ENCODE assay signal across 24 mouse cellular contexts in the genomic region with DNA sequence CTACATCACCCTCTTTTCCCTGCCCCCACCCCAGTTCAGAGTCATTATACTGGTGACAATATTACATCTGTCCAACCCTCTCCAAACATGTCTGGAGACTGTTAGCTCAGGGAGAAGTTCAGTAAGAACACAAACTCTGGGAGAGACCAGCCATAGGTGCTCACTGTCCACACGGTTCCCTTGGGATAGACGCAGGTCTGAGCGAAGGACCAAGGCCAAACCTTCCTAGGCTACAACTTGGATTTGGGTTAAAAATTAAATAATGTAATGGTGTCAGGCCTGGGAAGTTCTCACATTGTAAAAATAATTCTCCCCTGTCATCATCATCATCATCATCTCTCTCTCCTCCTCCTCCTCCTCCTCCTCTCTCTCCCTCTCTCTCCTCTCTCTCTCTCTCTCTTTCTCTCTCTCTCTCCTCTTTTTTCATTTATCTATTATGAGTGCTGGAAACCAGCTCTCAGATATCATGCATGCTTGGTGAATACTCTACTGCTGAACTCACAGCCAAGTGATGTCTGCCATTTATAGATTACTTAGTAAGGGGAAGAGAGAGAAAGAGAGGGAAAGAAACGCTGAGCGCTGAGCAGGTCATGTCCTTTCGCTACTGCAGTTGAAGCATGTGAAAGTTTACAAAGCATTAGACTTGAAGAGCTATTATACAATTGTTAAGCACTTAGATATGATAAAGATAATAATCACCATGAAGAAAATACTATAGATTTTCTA.
DNase-seq lines count a peak whose midpoint lies in the region; ATAC-seq and TF ChIP-seq lines count a peak whose summit lies in the region.
"Had no signal": no experiment of that assay in that cellular context is flagged by ENCODE, and none has a peak within 500 bp of the region (broad histone marks: within the 10 kb centered on the region; RNA-seq: fewer than 3 reads in every experiment).

No protein-coding gene starts in this region.

- ATAC-seq in kidney, embryonic 15.5 days (replicated peaks; ENCODE audit: low FRiP score), result peak; percentile 69
- ATAC-seq: activated CD4-positive, CD25-positive, alpha-beta regulatory T cell, adult 4 months; CD4-positive, CD25-positive, alpha-beta regulatory T cell, adult 4 months; forebrain, embryonic 13.5 days; forebrain, embryonic 15.5 days; Patski had no signal

- no peak for TF ChIP-seq POLR2A in kidney, adult 2 months (IDR thresholded peaks at IDR 0.05; ENCODE audit: low read depth, low read length)

- H3K4me3 ChIP-seq in kidney, adult 2 months (ENCODE audit: insufficient read depth, low read depth, low read length), result no peak overlapping the region
- H3K4me3 ChIP-seq in kidney, embryonic 15.5 days (replicated peaks), result no peak overlapping the region
- H3K4me3 ChIP-seq: embryonic facial prominence, embryonic 10.5 days; embryonic facial prominence, embryonic 12.5 days; forebrain, embryonic 13.5 days; forebrain, embryonic 15.5 days had no signal

- no peaks in the 10 kb centered on the region for H3K27me3 ChIP-seq in kidney, adult 2 months (replicated peaks; ENCODE audit: control insufficient read depth, insufficient read depth, low read length)
- H3K27me3 ChIP-seq in kidney, embryonic 15.5 days, result no peaks in the 10 kb centered on the region
- H3K27me3 ChIP-seq: CH12.LX; embryonic facial prominence, embryonic 12.5 days; forebrain, embryonic 13.5 days; forebrain, embryonic 15.5 days had no signal

- no peak for TF ChIP-seq CTCF in kidney, adult 2 months (conservative IDR thresholded peaks at IDR 0.05; ENCODE audit: insufficient read depth, insufficient read length, low read depth, low read length)

- peak; percentile 43 for DNase-seq in heart, adult 11 months
- no peak for DNase-seq in heart, postnatal 36 days
- DNase-seq in kidney, adult 2 months, result peak; percentile 61
- DNase-seq in kidney, postnatal 25 days, result no peak
- DNase-seq in kidney, postnatal 14 days, result no peak
- DNase-seq: adrenal gland, adult 8-10 months; adrenal gland, postnatal 14 days; adrenal gland, postnatal 36 days; B cell, adult 2 months; cerebellum, adult 11-12 months; cerebellum, adult 2 months; cerebellum, adult 9-10 months; cerebellum, postnatal 10 days; cerebellum, postnatal 25 days had no signal

- intact Hi-C loops in heart, postnatal 36 days (cut with DNase I), result no loop called here

- no peaks in the 10 kb centered on the region for H3K9me3 ChIP-seq in kidney, embryonic 15.5 days (replicated peaks)
- H3K9me3 ChIP-seq: embryonic facial prominence, embryonic 10.5 days; embryonic facial prominence, embryonic 12.5 days; forebrain, embryonic 13.5 days; forebrain, embryonic 15.5 days; G1E had no signal

- peak overlapping the region; percentile 64 for H3K27ac ChIP-seq in kidney, adult 2 months (ENCODE audit: insufficient read depth, low read depth, low read length)
- H3K27ac ChIP-seq in kidney, embryonic 15.5 days, result peak overlapping the region; percentile 45; the same call in 1 of the 2 replicates
- H3K27ac ChIP-seq: embryonic facial prominence, embryonic 10.5 days; embryonic facial prominence, embryonic 12.5 days; forebrain, embryonic 13.5 days; forebrain, embryonic 15.5 days had no signal

- 55% methylated on average over 6 of the region's 6 CpGs for WGBS in kidney, adult 2 months
- 81% methylated on average over 6 of the region's 6 CpGs for WGBS in kidney, embryonic 15.5 days

- no peak overlapping the region for H3K4me2 ChIP-seq in kidney, embryonic 15.5 days
- H3K4me2 ChIP-seq: embryonic facial prominence, embryonic 12.5 days; forebrain, embryonic 13.5 days; forebrain, embryonic 15.5 days had no signal

- no peaks in the 10 kb centered on the region for H3K36me3 ChIP-seq in kidney, adult 2 months (ENCODE audit: control insufficient read depth, insufficient read depth, low read length)
- no peaks in the 10 kb centered on the region for H3K36me3 ChIP-seq in kidney, embryonic 15.5 days
- H3K36me3 ChIP-seq: embryonic facial prominence, embryonic 10.5 days; embryonic facial prominence, embryonic 12.5 days; forebrain, embryonic 15.5 days; G1E had no signal

- H3K4me1 ChIP-seq in kidney, adult 2 months (ENCODE audit: control insufficient read depth, insufficient read depth, low read length), result peaks cover 21% of the 10 kb centered on the region
- H3K4me1 ChIP-seq in kidney, embryonic 15.5 days, result no peaks in the 10 kb centered on the region
- H3K4me1 ChIP-seq: embryonic facial prominence, embryonic 12.5 days had no signal

- H3K9ac ChIP-seq in kidney, embryonic 15.5 days, result no peak overlapping the region
- H3K9ac ChIP-seq: embryonic facial prominence, embryonic 12.5 days; forebrain, embryonic 13.5 days; forebrain, embryonic 15.5 days had no signal

Comparison
In these comparisons a context has a peak if more than half of its experiments do, and no peak if none do; other contexts are left out.
1. DNase-seq: peak in heart, adult 11 months (single experiment) and kidney, adult 2 months (single experiment); none in heart, postnatal 36 days (0 of 2), kidney, postnatal 25 days (0 of 2) and kidney, postnatal 14 days (single experiment).